Mouse (Mus musculus) liver, embryonic 14.5 days (tissue): ENCODE results near the gene Themis2. TPM values are rescaled to one million over a fixed set of nuclear protein-coding genes. Genes with fewer than 3 reads are reported as not detected.

Experiments
- ATAC-seq: fragments of 200-750 bp; cut with Nextera tagmentation; 2 replicates; pipeline ENCODE4 v1.8.0; 2017; ENCODE audit warnings: moderate number of reproducible peaks, mild to moderate bottlenecking, moderate library complexity; ENCODE audit not compliant: insufficient read depth
- DNase-seq, 3 experiments: peaks; one replicate each; pipeline ENCODE4 v3.0.0-alpha.2; 2012 to 2013; ENCODE audit warnings: low read depth in 3 of 3, low spot score in 3 of 3
- H3K27ac ChIP-seq: fragments of 300-500 bp; sonication (generic); 2 replicates; pipeline ENCODE4 v1.5.1; 2014; ENCODE audit warnings: moderate library complexity, mild to moderate bottlenecking, control low read depth, inconsistent platforms
- H3K27me3 ChIP-seq: fragments of 300-500 bp; sonication (generic); 2 replicates; pipeline ENCODE4 v1.6.1; 2014; ENCODE audit warnings: mild to moderate bottlenecking, low read length, moderate library complexity; ENCODE audit not compliant: control insufficient read depth, insufficient read depth
- H3K36me3 ChIP-seq: fragments of 300-500 bp; sonication (generic); replicated peaks from 2 replicates; pipeline ENCODE4 v1.6.1; 2014; ENCODE audit warnings: low read depth; ENCODE audit not compliant: control insufficient read depth, insufficient read depth
- H3K4me1 ChIP-seq, 2 experiments: fragments of 200-500 bp in 1 of 2; fragments of 300-500 bp in 1 of 2; sonication (generic) in 1 of 2; replicated peaks; 2 replicates each; pipeline ENCODE4 v1.6.1; 2012 to 2014; ENCODE audit warnings: antibody characterized with exemption in 1 of 2, inconsistent platforms in 1 of 2, low read length in 1 of 2; ENCODE audit not compliant: control insufficient read depth in 2 of 2, insufficient read depth in 2 of 2
- H3K4me2 ChIP-seq: fragments of 300-500 bp; sonication (generic); 2 replicates; pipeline ENCODE4 v1.6.1; 2014; ENCODE audit warnings: low read depth, mild to moderate bottlenecking, control low read depth, moderate library complexity
- H3K4me3 ChIP-seq, 2 experiments: fragments of 200-500 bp in 1 of 2; fragments of 300-500 bp in 1 of 2; sonication (generic) in 1 of 2; 2 replicates each; pipeline ENCODE4 v1.5.1; 2012 to 2014; ENCODE audit warnings: low read depth in 2 of 2, low read length in 2 of 2, mild to moderate bottlenecking in 2 of 2, control low read depth in 1 of 2, inconsistent platforms in 1 of 2, moderate library complexity in 1 of 2; ENCODE audit not compliant: insufficient read depth in 1 of 2
- H3K9ac ChIP-seq: fragments of 300-500 bp; sonication (generic); replicated peaks from 2 replicates; pipeline ENCODE4 v1.6.1; 2014; ENCODE audit warnings: mild to moderate bottlenecking, control low read depth, moderate library complexity
- H3K9me3 ChIP-seq: fragments of 300-500 bp; sonication (generic); 2 replicates; pipeline ENCODE4 v1.6.1; 2016; ENCODE audit warnings: low read length, mixed read lengths; ENCODE audit not compliant: control insufficient read depth
- CTCF ChIP-seq: IDR thresholded peaks from 2 replicates; pipeline ENCODE4 v1.5.1; 2016; ENCODE audit warnings: antibody characterized with exemption, low read depth, control low read depth
- EP300 ChIP-seq: IDR thresholded peaks from 2 replicates; pipeline ENCODE4 v1.6.1; 2016; ENCODE audit warnings: antibody characterized with exemption, low read depth
- WGBS: fragments of 180-500 bp; shearing (Covaris S2); extraction: QIAGEN DNeasy Blood & Tissue Kit; methylation state at CpG from one replicate; pipeline ENCODE4 v1.1.7; 2014; ENCODE audit not compliant: insufficient replicate concordance; 5-methylcytosine and 5-hydroxymethylcytosine counted together
- polyA plus RNA-seq, 2 experiments: library from polyadenylated mRNA; depleted of rRNA in 1 of 2; stranded (reverse) in 1 of 2; unstranded in 1 of 2; fragments of >200 nt; fragmentation: Nextera tagmentation in 1 of 2; extraction: Ambion mirVana in 1 of 2; gene quantifications; 2 replicates each; pipeline versions ENCODE4 v1.2.1 to v1.2.3; 2012 to 2014

The Themis2 gene
- polyA plus RNA-seq, 2 experiments: 2.3 to 2.5 TPM

- Histone ChIP-seq H3K4me2 (no peak overlapping the region), H3K27me3 (no peaks in the 10 kb centered on the region), H3K4me3 (no peak overlapping the region), H3K4me1 (no peaks in the 10 kb centered on the region; a peak in 1 of 4 replicates), H3K36me3 (peaks cover 12% of the 10 kb centered on the region), H3K9ac (no peak overlapping the region), H3K9me3 (no peaks in the 10 kb centered on the region), H3K27ac (no peak overlapping the region)
- TF ChIP-seq EP300: no peak
- no peak for TF ChIP-seq CTCF
- ATAC-seq (no peak), DNase-seq (no peak)
- WGBS: 59% methylated on average over 2 of the region's 2 CpGs
Measured at GRCm38 (mm10) chr4:132783732-132784131, 12.5 kb downstream of the Themis2 start.

- Histone ChIP-seq H3K27ac (no peak overlapping the region), H3K4me2 (no peak overlapping the region), H3K36me3 (peaks cover 46% of the 10 kb centered on the region), H3K4me1 (no peaks in the 10 kb centered on the region; a peak in 1 of 4 replicates), H3K9ac (no peak overlapping the region), H3K9me3 (no peaks in the 10 kb centered on the region), H3K27me3 (no peaks in the 10 kb centered on the region), H3K4me3 (no peak overlapping the region)
- DNase-seq: no peak
- no peak for ATAC-seq
- TF ChIP-seq CTCF (0 out of 2 replicates have a peak, but pooled peaks have one; percentile 4), EP300 (no peak)
- WGBS: 76% methylated on average over 4 of the region's 4 CpGs
Measured at GRCm38 (mm10) chr4:132780288-132780687, 15.9 kb downstream of the Themis2 start.

DNA sequence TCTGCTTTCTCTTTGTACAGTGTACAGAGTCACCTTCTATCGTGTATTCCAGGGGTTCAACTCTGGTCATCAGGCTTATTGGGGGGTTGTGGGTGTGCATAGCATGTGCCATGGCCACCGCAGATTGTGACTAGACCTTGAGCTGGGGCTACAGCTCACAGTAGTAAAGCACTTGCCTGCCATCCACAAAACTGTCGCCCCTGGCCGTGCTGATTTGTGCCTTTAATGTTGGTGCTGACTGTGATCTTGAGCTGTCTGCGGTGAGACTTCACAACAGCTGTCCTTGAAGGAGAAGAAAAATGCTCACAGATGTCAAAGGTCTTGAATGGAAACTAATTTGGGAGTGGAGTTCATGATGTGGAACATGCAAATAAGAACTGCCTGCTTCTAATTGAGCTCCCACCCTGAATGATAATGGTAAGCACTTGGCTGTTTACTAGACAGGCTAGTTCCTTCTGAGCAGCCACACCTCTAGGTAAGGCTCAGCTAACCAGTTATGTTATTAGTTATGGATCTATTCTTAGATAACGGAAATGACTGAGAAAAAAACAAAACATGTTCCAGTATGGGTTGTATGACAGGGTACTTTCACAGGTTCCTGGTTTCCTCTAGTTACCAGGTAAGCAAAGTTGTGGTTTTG lies 17.5 kb downstream of the Themis2 start:
- no peak overlapping the region for H3K27ac ChIP-seq
- no peak for TF ChIP-seq EP300
- TF ChIP-seq CTCF: no peak
- H3K9ac ChIP-seq: no peak overlapping the region
- ATAC-seq (no peak), DNase-seq (no peak)
- H3K27me3 ChIP-seq: no peaks in the 10 kb centered on the region
- no peaks in the 10 kb centered on the region; a peak in 1 of 4 replicates for H3K4me1 ChIP-seq
- H3K4me2 ChIP-seq: no peak overlapping the region
- H3K36me3 ChIP-seq: peaks cover 62% of the 10 kb centered on the region
- no peak overlapping the region for H3K4me3 ChIP-seq
- WGBS: 88% methylated on average over 6 of the region's 6 CpGs
- H3K9me3 ChIP-seq: no peaks in the 10 kb centered on the region

DNA sequence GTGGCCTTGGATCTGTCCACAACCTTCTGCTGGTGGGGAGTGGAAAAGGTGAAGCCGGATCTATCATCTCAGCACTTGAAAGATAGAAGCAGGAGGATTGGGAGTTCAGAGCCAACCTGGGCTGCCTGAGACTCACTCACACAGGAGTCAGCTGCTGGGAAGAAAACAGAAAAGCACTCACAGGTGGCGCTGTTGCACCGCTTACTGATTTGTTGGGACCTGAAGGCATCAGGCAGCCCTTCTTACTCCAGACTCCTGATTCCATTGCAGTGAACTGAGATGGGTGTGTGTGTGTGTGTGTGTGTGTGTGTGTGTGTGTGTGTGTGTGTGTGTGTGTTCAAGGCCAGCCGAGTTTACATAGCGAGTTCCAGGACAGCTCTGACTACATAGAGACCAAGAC lies 19.4 kb downstream of the Themis2 start:
- H3K4me1 ChIP-seq: no peaks in the 10 kb centered on the region
- WGBS: 84% methylated on average over 5 of the region's 5 CpGs
- peaks cover 80% of the 10 kb centered on the region for H3K36me3 ChIP-seq
- TF ChIP-seq EP300 (no peak), CTCF (peak; percentile 75)
- no peak overlapping the region for H3K9ac ChIP-seq
- H3K4me3 ChIP-seq: no peak overlapping the region
- no peak overlapping the region for H3K27ac ChIP-seq
- ATAC-seq (no peak), DNase-seq (no peak)
- no peaks in the 10 kb centered on the region for H3K9me3 ChIP-seq
- H3K27me3 ChIP-seq: no peaks in the 10 kb centered on the region
- no peak overlapping the region for H3K4me2 ChIP-seq

DNA sequence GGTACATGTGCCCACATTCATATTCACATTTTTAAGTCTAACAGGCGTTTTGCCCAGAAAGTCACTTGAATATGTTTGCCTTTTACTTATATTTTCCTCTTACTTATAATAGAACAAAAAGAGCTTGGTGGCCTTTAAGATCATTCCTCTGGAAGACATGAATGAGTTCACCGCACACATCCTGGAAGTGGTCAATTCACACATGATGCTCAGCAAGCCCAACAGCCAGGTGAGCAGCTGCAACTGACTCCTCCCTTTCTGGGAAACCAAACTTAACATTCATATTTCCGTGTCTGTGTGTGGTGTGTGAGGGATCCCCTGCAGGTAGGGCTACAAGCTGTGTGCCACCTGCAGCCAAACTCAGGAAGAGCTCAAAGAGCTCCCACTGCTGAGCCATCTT lies 21.3 kb downstream of the Themis2 start:
- no peak for TF ChIP-seq CTCF
- TF ChIP-seq EP300: no peak
- no peaks in the 10 kb centered on the region for H3K4me1 ChIP-seq

More for the DNA sequence above, 21.3 kb downstream of the Themis2 start:
- H3K9me3 ChIP-seq: no peaks in the 10 kb centered on the region
- H3K4me2 ChIP-seq: no peak overlapping the region
- H3K9ac ChIP-seq: no peak overlapping the region
- no peak overlapping the region for H3K4me3 ChIP-seq
- ATAC-seq (no peak), DNase-seq (no peak)
- H3K27me3 ChIP-seq: no peaks in the 10 kb centered on the region
- WGBS: 70% methylated on average over 3 of the region's 3 CpGs
- no peak overlapping the region for H3K27ac ChIP-seq
- peaks cover 96% of the 10 kb centered on the region for H3K36me3 ChIP-seq
